Mouse (Mus musculus): ENCODE results near the gene Aldob. TPM values are rescaled to one million over a fixed set of nuclear protein-coding genes. Genes with fewer than 3 reads are reported as not detected.
A peak's percentile ranks its signal among the peaks of the same experiment; 100 is the strongest.

The Aldob gene
- polyA plus RNA-seq (2012; rRNA removed), result 4,876 and 5,164 TPM in 2 replicates

DNA sequence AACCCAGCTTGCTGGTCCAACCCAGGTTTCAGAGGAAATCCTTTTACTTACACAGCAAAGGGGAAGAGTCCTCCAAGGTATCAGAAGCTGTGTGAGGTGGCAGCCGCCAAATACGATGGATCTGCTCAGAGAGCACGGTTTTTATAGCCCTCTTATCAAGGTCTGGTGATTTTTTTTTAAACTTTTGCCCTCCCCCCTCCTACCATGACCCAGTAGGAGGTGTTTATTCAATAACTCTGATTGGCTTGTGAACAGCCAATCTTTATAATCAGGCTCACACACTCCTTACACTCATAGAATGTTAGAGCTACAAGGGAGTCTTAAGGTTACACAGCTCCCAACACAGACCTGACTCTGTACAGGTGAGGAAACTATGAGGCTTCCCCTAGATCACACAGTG is at the start of gene Aldob:
TSS of gene Aldob (minus strand) at position 164 of the 400 bp plus-strand sequence.
- 40% methylated on average over 3 of the region's 3 CpGs for WGBS
- Histone ChIP-seq H3K27ac (ENCODE audit: insufficient read depth, low read depth, low read length) (peak within 1 kb of the TSS; percentile 100), H3K4me3 (ENCODE audit: insufficient read depth, low read depth, low read length) (peak within 1 kb of the TSS; percentile 83), H3K4me1 (ENCODE audit: control insufficient read depth, insufficient read depth, low read length) (peaks cover 3% of the 10 kb centered on the region), H3K27me3 (replicated peaks; ENCODE audit: control insufficient read depth, insufficient read depth, low read length) (no peaks in the 10 kb centered on the region), H3K36me3 (ENCODE audit: control insufficient read depth, insufficient read depth, low read length) (peaks cover 3% of the 10 kb centered on the region; the same call in 1 of the 2 replicates)
- DNase-seq, result peak; percentile 92
- no peak; the same call in 1 of the 2 replicates for TF ChIP-seq CTCF (conservative IDR thresholded peaks at IDR 0.05; ENCODE audit: insufficient read depth, insufficient read length, low read depth, low read length)
- TF ChIP-seq POLR2A (IDR thresholded peaks at IDR 0.05; ENCODE audit: low read depth, low read length), result no peak

DNA sequence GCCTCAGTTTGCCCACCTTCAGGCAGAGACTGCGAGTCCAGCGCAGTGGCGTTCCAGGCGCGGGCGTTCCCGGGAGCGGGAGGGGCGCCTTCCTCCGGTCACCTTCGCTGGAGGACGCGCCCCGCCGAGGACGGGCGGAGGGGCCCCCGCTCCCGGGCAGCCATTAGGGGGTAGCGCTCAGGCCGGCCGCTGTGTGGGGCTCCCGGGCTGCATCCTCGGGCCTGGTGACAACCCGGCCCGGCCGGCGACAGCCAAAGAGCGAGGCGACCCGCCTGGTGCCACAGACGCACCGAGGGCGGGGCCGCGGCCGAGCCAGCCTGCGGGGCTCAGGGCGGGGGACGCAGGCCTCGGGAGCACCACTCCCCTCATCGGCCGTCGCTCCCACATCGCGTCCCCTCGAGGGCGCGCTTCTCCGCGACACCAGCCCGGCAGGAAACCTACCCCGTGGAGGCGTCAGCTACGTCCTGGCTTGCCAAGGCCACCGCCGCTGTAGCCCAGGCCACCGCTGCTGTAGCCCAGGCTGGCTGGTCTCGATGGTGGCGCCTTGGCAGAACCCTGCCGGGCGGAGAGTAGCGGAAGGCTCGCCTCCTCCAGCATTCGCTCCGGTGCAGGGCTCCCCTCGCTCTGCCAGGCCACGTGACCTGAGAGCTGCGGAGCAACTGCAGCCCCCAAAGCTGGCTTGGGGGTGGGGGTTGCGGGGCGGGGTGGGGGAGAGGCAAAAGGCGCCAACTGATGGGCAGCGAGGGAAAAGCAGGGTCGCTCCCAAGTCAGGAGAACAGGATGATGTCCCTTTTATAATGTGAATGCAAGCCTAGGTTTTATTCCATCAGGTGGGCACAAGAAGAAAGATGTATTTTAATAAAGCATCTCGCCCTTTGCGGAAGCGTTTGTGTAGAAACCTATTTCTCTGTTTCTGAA is 48.1 kb upstream of the Aldob start, which contains the start of gene Tmem246:
TSS of gene Tmem246 (minus strand) at position 694 of the 918 bp plus-strand sequence.
- no peaks in the 10 kb centered on the region; the same call in 1 of the 2 replicates for H3K4me1 ChIP-seq (ENCODE audit: control insufficient read depth, insufficient read depth, low read length)
- peak within 1 kb of the TSS; percentile 88 for H3K4me3 ChIP-seq (ENCODE audit: insufficient read depth, low read depth, low read length)
- no peaks in the 10 kb centered on the region for H3K36me3 ChIP-seq (ENCODE audit: control insufficient read depth, insufficient read depth, low read length)
- H3K27me3 ChIP-seq (replicated peaks; ENCODE audit: control insufficient read depth, insufficient read depth, low read length), result no peaks in the 10 kb centered on the region
- DNase-seq, result peak; percentile 81
- TF ChIP-seq CTCF (conservative IDR thresholded peaks at IDR 0.05; ENCODE audit: insufficient read depth, insufficient read length, low read depth, low read length) (no peak), POLR2A (IDR thresholded peaks at IDR 0.05; ENCODE audit: low read depth, low read length) (peak; percentile 23)
- H3K27ac ChIP-seq (ENCODE audit: insufficient read depth, low read depth, low read length), result peak within 1 kb of the TSS; percentile 85
- WGBS, result under 1% methylated on average over 69 of the region's 77 CpGs

DNA sequence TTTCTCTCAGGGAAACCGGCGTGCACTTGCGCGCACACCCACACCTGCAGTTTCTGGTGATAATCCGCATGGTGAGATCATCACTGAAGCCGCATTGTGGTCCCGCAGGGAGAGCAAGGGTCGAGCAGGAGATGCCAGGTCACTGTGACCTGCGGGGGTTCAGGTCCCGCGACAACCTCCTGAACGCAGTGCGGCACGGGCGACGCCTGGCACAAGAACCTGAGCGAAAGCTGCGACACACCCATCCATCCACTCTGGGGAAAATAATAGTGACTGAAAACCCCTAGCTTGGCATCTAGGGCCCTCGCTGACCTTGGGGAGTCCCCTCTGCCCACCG is 47.5 kb upstream of the Aldob start:
- Histone ChIP-seq H3K4me3 (ENCODE audit: insufficient read depth, low read depth, low read length) (peak overlapping the region; percentile 88), H3K4me1 (ENCODE audit: control insufficient read depth, insufficient read depth, low read length) (no peaks in the 10 kb centered on the region; the same call in 1 of the 2 replicates), H3K36me3 (ENCODE audit: control insufficient read depth, insufficient read depth, low read length) (no peaks in the 10 kb centered on the region), H3K27ac (ENCODE audit: insufficient read depth, low read depth, low read length) (peak overlapping the region; percentile 85), H3K27me3 (replicated peaks; ENCODE audit: control insufficient read depth, insufficient read depth, low read length) (no peaks in the 10 kb centered on the region)
- TF ChIP-seq CTCF (conservative IDR thresholded peaks at IDR 0.05; ENCODE audit: insufficient read depth, insufficient read length, low read depth, low read length), result no peak
- no peak for DNase-seq
- WGBS, result 2% methylated on average over 20 of the region's 20 CpGs

DNA sequence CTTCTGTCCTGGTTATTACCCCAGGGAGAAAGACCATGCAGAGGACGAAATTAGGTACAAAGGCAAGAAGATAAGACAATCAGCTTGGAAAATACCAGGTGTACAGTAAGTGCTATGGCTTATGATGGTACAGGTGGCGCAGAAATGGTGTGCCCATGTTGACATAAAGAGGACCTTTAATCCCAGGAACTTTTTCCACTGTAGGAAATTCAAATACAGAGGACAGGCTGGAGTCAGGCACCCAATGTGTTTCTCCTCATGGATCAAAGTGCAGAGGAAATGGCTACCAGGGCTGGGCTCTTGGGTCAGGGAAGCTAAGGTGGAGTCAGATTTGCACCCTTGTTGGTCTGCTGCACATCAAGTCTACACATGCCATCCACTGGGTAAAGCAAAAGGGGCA is 40.8 kb upstream of the Aldob start:
- Histone ChIP-seq H3K27me3 (replicated peaks; ENCODE audit: control insufficient read depth, insufficient read depth, low read length) (no peaks in the 10 kb centered on the region), H3K36me3 (ENCODE audit: control insufficient read depth, insufficient read depth, low read length) (no peaks in the 10 kb centered on the region), H3K4me3 (ENCODE audit: insufficient read depth, low read depth, low read length) (no peak overlapping the region), H3K4me1 (ENCODE audit: control insufficient read depth, insufficient read depth, low read length) (no peaks in the 10 kb centered on the region), H3K27ac (ENCODE audit: insufficient read depth, low read depth, low read length) (no peak overlapping the region)
- 87% methylated on average over 2 of the region's 2 CpGs for WGBS
- DNase-seq, result no peak
- TF ChIP-seq POLR2A (IDR thresholded peaks at IDR 0.05; ENCODE audit: low read depth, low read length) (no peak), CTCF (conservative IDR thresholded peaks at IDR 0.05; ENCODE audit: insufficient read depth, insufficient read length, low read depth, low read length) (no peak)

DNA sequence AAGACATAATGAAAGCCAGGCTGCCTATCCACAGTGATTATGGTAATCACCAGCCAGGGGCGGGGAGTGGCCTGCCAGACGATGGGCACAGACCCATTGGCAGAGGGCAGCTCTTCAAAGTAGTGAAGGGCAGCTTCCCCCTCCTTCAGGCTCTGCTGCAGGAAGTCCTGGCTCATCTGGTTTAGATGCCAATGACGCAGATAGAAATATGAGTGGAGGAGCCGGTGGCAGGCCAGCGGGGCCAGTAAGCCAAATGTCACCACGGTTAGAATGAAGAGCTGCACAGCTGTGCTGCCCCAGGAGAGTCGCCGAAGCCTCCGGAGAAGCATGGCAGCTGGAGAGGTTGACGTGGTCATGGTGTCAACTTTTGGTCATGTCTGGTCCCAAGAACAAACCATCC is 37.5 kb upstream of the Aldob start:
- Histone ChIP-seq H3K27me3 (replicated peaks; ENCODE audit: control insufficient read depth, insufficient read depth, low read length) (no peaks in the 10 kb centered on the region), H3K27ac (ENCODE audit: insufficient read depth, low read depth, low read length) (no peak overlapping the region), H3K4me1 (ENCODE audit: control insufficient read depth, insufficient read depth, low read length) (0 out of 2 replicates have a peak, but pooled peaks cover 6% of the 10 kb centered on the region), H3K4me3 (ENCODE audit: insufficient read depth, low read depth, low read length) (no peak overlapping the region), H3K36me3 (ENCODE audit: control insufficient read depth, insufficient read depth, low read length) (no peaks in the 10 kb centered on the region)
- TF ChIP-seq CTCF (conservative IDR thresholded peaks at IDR 0.05; ENCODE audit: insufficient read depth, insufficient read length, low read depth, low read length) (no peak), POLR2A (IDR thresholded peaks at IDR 0.05; ENCODE audit: low read depth, low read length) (no peak)
- 85% methylated on average over 10 of the region's 10 CpGs for WGBS
- no peak for DNase-seq

DNA sequence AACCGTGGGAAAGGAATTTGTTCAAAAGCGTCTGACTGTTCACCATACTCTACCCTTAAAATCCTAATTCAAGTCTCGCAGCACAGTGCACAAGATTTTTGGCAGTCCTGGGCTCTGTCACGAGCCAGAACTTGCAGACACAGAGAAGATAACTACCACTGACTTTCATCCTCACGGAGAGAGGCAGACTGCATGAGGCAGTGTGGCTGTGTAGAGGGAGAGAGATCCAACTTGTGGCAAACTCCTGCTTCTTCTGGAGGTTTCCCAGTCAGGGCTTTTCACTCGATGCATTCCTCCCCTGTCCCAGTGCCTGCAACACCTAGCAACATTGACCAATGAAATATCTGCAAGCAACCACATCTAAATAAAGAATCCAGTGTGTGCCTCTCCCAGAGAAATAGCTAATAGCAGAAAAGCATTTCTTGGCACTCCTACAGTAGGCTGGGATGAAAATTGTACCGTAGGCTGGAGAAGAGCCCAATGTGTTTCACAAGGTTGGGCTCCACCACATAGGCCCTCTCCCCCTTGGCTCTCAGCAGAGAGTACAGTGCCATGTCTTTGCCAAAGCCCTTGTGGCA is 36.3 kb upstream of the Aldob start:
- no peak for TF ChIP-seq CTCF (conservative IDR thresholded peaks at IDR 0.05; ENCODE audit: insufficient read depth, insufficient read length, low read depth, low read length)
- no peak for TF ChIP-seq POLR2A (IDR thresholded peaks at IDR 0.05; ENCODE audit: low read depth, low read length)
- Histone ChIP-seq H3K36me3 (ENCODE audit: control insufficient read depth, insufficient read depth, low read length) (no peaks in the 10 kb centered on the region), H3K27ac (ENCODE audit: insufficient read depth, low read depth, low read length) (no peak overlapping the region), H3K4me3 (ENCODE audit: insufficient read depth, low read depth, low read length) (no peak overlapping the region), H3K27me3 (replicated peaks; ENCODE audit: control insufficient read depth, insufficient read depth, low read length) (no peaks in the 10 kb centered on the region), H3K4me1 (ENCODE audit: control insufficient read depth, insufficient read depth, low read length) (0 out of 2 replicates have a peak, but pooled peaks cover 6% of the 10 kb centered on the region)
- WGBS, result 68% methylated on average over 7 of the region's 7 CpGs
- DNase-seq, result no peak

Measured in kidney, adult 2 months (tissue).